In genomic region chr5:117037261-117037660, GRCm38 (mm10) we compare ENCODE assay signal across 8 mouse cellular contexts.
DNase-seq lines count a peak whose midpoint lies in the region; ATAC-seq and TF ChIP-seq lines count a peak whose summit lies in the region.

No protein-coding gene starts in this region.

- TF ChIP-seq EP300 in lung, postnatal 0 days (IDR thresholded peaks at IDR 0.05): no peak

- H3K4me1 ChIP-seq in kidney, embryonic 16.5 days (ENCODE audit: insufficient read depth, low read length): no peaks in the 10 kb centered on the region
- H3K4me1 ChIP-seq in E14TG2a.4 (replicated peaks; ENCODE audit: low read depth, low read length): no peaks in the 10 kb centered on the region
- H3K4me1 ChIP-seq in lung, postnatal 0 days (ENCODE audit: insufficient read depth, low read depth, low read length): no peaks in the 10 kb centered on the region

- CTCF ChIA-PET in Patski (lab: Charles Lee): no interaction called here

- DNase-seq in kidney, adult 18-20 months: peak; percentile 6
- DNase-seq in Patski (ENCODE audit: low read depth, low spot score): no peak
- peak; percentile 19 for DNase-seq in forelimb bud, embryonic 11.5 days (ENCODE audit: low read depth, low spot score)
- peak; percentile 20 for DNase-seq in lung, postnatal 0 days (ENCODE audit: low spot score)
- no peak for DNase-seq in yolk sac, embryonic 10.5 days (ENCODE audit: low spot score)
- DNase-seq in spleen, adult 18-20 months: no peak

- TF ChIP-seq CTCF in E14TG2a.4 (conservative IDR thresholded peaks at IDR 0.05; ENCODE audit: low read length) (peak; percentile 71), Patski (IDR thresholded peaks at IDR 0.05) (peak; percentile 69)
- peak; percentile 65 for TF ChIP-seq CTCF in lung, postnatal 0 days (IDR thresholded peaks at IDR 0.05)

- ATAC-seq in kidney, embryonic 16.5 days (ENCODE audit: low FRiP score, low TSS enrichment): no peak
- no peak for ATAC-seq in Patski
- ATAC-seq in lung, postnatal 0 days: no peak

- H3K27ac ChIP-seq in kidney, embryonic 16.5 days (ENCODE audit: low read length): no peak overlapping the region
- H3K27ac ChIP-seq in lung, postnatal 0 days (ENCODE audit: low read length): no peak overlapping the region

- no peak overlapping the region for H3K4me2 ChIP-seq in kidney, embryonic 16.5 days (replicated peaks; ENCODE audit: low read depth, low read length)
- no peak overlapping the region for H3K4me2 ChIP-seq in lung, postnatal 0 days (replicated peaks; ENCODE audit: low read depth, low read length)

- H3K36me3 ChIP-seq in kidney, embryonic 16.5 days (ENCODE audit: insufficient read depth, low read length): no peaks in the 10 kb centered on the region
- no peaks in the 10 kb centered on the region for H3K36me3 ChIP-seq in E14TG2a.4 (ENCODE audit: insufficient read depth, low read length)
- no peaks in the 10 kb centered on the region for H3K36me3 ChIP-seq in lung, postnatal 0 days (ENCODE audit: insufficient read depth, low read length)

- H3K27me3 ChIP-seq in kidney, embryonic 16.5 days (ENCODE audit: insufficient read depth, low read length): no peaks in the 10 kb centered on the region
- H3K27me3 ChIP-seq in E14TG2a.4 (ENCODE audit: insufficient read depth, low read length) (peaks cover 8% of the 10 kb centered on the region; the same call in 1 of the 2 replicates), Patski (peaks cover 2% of the 10 kb centered on the region)
- H3K27me3 ChIP-seq in lung, postnatal 0 days (replicated peaks; ENCODE audit: insufficient read depth, low read length): no peaks in the 10 kb centered on the region

- H3K9me3 ChIP-seq in kidney, embryonic 16.5 days (ENCODE audit: low read length): no peaks in the 10 kb centered on the region
- H3K9me3 ChIP-seq in E14TG2a.4 (ENCODE audit: low read length): no peaks in the 10 kb centered on the region
- no peaks in the 10 kb centered on the region for H3K9me3 ChIP-seq in lung, postnatal 0 days (ENCODE audit: low read length)

- WGBS in kidney, embryonic 16.5 days: 21% methylated on average over 3 of the region's 3 CpGs
- WGBS in lung, postnatal 0 days: 24% methylated on average over 3 of the region's 3 CpGs

- in situ Hi-C loops in Patski (cut with MboI; ENCODE audit: low pct_unique_long_range_greater_than_20kb): loop anchor here (5.0 kb wide), 1 partner anchor 805 kb away; no protein-coding TSS in a partner anchor

- no peak overlapping the region for H3K4me3 ChIP-seq in kidney, embryonic 16.5 days (ENCODE audit: low read length)
- no peak overlapping the region for H3K4me3 ChIP-seq in E14TG2a.4 (replicated peaks; ENCODE audit: low read length)
- H3K4me3 ChIP-seq in lung, postnatal 0 days (ENCODE audit: low read depth, low read length): no peak overlapping the region

- H3K9ac ChIP-seq in kidney, embryonic 16.5 days (replicated peaks; ENCODE audit: low read length): no peak overlapping the region
- H3K9ac ChIP-seq in lung, postnatal 0 days (replicated peaks; ENCODE audit: low read depth): no peak overlapping the region

- POLR2A ChIA-PET in Patski (lab: Charles Lee): no interaction called here

Comparison
In these comparisons a context has a peak if more than half of its experiments do, and no peak if none do; other contexts are left out.
1. DNase-seq: peak in kidney, adult 18-20 months (single experiment), forelimb bud, embryonic 11.5 days (single experiment) and lung, postnatal 0 days (single experiment); none in Patski (single experiment), yolk sac, embryonic 10.5 days (single experiment) and spleen, adult 18-20 months (0 of 2).
2. Peak in every context shown above with its lines, with median percentiles within 50 percentile points of each other: CTCF ChIP-seq.